Mouse (Mus musculus) lung, embryonic 15.5 days (tissue): ENCODE results near the gene Plvap. TPM values are rescaled to one million over a fixed set of nuclear protein-coding genes. Genes with fewer than 3 reads are reported as not detected.
"Not testable (repeated sequence)": the region's sequence is repeated elsewhere in the genome, so short reads cannot be mapped to it uniquely, and the experiment has no call there.

Experiments
- ATAC-seq: fragments of 200-750 bp; cut with Nextera tagmentation; 2 replicates; pipeline ENCODE4 v1.8.0; 2017; ENCODE audit warnings: moderate number of reproducible peaks, borderline replicate concordance; ENCODE audit not compliant: low FRiP score, low TSS enrichment; ENCODE audit errors: extremely low read depth
- H3K27ac ChIP-seq: fragments of 300-500 bp; sonication (generic); 2 replicates; pipeline ENCODE4 v1.5.1; 2015; ENCODE audit warnings: moderate library complexity, mild to moderate bottlenecking, inconsistent platforms
- H3K27me3 ChIP-seq: fragments of 300-500 bp; sonication (generic); 2 replicates; pipeline ENCODE4 v1.6.1; 2015; ENCODE audit warnings: inconsistent platforms
- H3K36me3 ChIP-seq: fragments of 300-500 bp; sonication (generic); 2 replicates; pipeline ENCODE4 v1.6.1; 2015; ENCODE audit warnings: inconsistent platforms
- H3K4me1 ChIP-seq: fragments of 300-500 bp; sonication (generic); 2 replicates; pipeline ENCODE4 v1.6.1; 2015; ENCODE audit warnings: inconsistent platforms
- H3K4me2 ChIP-seq: fragments of 300-500 bp; sonication (generic); 2 replicates; pipeline ENCODE4 v1.6.1; 2015; ENCODE audit warnings: inconsistent platforms, mild to moderate bottlenecking, moderate library complexity
- H3K4me3 ChIP-seq: fragments of 300-500 bp; sonication (generic); 2 replicates; pipeline ENCODE4 v1.5.1; 2015; ENCODE audit warnings: mild to moderate bottlenecking, inconsistent platforms
- H3K9ac ChIP-seq: fragments of 300-500 bp; sonication (generic); 2 replicates; pipeline ENCODE4 v1.6.1; 2015; ENCODE audit warnings: inconsistent platforms
- H3K9me3 ChIP-seq: fragments of 300-500 bp; sonication (generic); 2 replicates; pipeline ENCODE4 v1.6.1; 2016; ENCODE audit warnings: inconsistent platforms
- WGBS: fragments of 180-500 bp; shearing (Covaris S2); methylation state at CpG from one replicate; pipeline ENCODE4 v1.1.7; 2015; 5-methylcytosine and 5-hydroxymethylcytosine counted together
- polyA plus RNA-seq: library from polyadenylated mRNA; unstranded; fragments of >200 nt; fragmentation: Nextera tagmentation; extraction: Ambion mirVana; gene quantifications from 2 replicates; pipeline ENCODE4 v1.2.1, GENCODE M21; 2015

Gene Plvap
- polyA plus RNA-seq, 1 experiment from 2014 or later = 146 TPM

DNA sequence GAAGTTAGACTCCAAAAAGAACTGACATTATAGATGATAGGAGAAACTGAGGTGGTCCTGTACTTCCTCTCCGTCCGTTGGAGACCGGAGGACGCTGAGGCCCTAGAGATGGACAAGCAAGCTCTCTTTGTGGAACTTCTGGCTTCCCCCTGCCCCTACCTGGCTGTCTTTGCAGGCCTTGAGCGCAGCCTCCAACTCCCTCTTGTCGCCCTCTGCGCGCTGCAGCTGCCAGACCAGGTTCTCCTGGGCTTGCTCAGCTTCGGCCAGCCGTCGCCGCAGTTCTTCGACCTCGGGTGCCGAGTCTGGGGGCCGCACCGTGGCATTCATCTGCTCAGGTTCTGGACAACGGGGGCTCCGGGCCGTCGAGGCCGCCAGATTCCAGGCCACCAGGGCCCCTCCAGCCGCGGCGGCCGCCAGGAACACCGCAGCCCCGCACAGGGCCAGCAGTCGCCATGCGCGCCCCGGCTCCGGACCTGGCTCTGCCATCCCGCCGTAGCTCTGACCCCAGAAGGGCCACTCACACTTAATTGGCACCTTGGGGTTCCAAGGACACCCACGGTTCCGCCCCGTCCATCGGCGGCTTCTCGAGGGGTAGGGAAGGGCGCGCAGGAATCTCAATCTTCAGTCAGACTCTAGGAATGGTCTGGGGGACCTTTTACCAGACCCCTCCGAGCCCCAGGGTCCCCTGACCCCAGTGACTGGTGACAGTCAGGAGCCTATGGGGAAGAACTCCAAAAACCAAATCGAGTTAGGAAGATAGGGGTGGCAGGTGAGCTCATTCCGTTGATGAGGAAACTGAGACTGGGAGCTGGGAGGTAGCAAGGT lies 13.9 kb upstream of the Plvap start, which contains the start of gene Ccdc194:
Gene Ccdc194, minus strand, starts transcription at position 486 of the 825 bp plus-strand sequence.
- Histone ChIP-seq H3K27me3 (peaks cover 12% of the 10 kb centered on the region), H3K9me3 (no peaks in the 10 kb centered on the region), H3K4me1 (peaks cover 35% of the 10 kb centered on the region), H3K27ac (peak within 1 kb of the TSS; percentile 79), H3K9ac (0 out of 2 replicates have a peak within 1 kb of the TSS, but pooled peaks have one; percentile 7), H3K36me3 (no peaks in the 10 kb centered on the region), H3K4me3 (peak within 1 kb of the TSS; percentile 17; the same call in 1 of the 2 replicates), H3K4me2 (peak within 1 kb of the TSS; percentile 35)
- 16% methylated on average over 46 of the region's 46 CpGs for WGBS
- no peak for ATAC-seq

DNA sequence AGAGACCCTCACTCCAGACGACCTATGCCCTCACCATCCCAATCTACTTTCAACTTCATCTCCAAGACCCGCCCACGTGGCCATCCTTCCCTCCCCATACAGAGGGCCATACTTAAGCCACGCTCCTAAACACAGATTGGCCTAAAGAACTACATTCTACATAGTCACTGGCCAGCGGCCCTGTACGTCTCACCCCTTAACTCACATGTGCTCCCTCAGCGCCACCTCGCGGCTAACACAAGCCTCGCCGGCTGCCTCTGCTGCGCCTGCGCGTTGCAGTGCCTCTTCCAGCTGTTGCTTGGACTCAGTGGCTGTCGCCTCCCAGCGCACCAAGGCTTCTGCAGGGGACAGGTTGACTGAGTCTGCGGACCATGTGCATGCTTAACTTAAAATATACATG lies 10.1 kb upstream of the Plvap start:
- peak overlapping the region; percentile 33; the same call in 1 of the 2 replicates for H3K4me2 ChIP-seq

DNA sequence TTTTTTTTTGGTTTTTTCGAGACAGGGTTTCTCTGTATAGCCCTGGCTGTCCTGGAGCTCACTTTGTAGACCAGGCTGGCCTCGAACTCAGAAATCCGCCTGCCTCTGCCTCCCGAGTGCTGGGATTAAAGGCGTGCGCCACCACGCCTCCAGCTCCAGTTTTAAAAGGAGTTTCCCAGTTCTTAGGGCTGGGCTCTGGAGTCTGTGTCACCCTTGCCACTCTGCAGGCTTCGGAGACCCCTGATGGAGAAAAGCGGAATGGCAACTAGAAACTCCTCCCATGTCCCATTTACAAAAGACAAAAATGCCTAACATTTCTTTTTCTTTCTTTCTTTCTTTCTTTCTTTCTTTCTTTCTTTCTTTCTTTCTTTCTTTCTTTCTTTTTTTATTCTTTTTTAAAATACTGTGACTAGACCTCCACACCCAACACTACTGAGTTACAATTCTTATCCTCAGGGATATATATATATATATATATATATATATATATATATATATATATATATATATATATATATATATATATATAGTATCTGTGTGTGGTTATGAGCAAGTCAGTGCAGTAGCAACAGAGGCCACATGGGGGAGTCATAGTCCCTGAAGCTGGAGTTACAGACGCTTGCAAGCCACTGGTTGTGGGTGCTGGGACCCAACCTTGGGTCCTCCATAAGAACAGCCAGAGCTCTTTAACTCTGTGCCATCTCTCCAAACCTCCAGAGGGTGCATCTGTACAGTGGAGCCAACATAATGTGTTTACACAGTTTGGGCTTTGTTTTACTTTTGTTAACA lies 7.7 kb upstream of the Plvap start:
- ATAC-seq, H3K27me3 ChIP-seq, H3K27ac ChIP-seq, H3K36me3 ChIP-seq, H3K9me3 ChIP-seq, H3K4me3 ChIP-seq, H3K4me2 ChIP-seq, H3K9ac ChIP-seq: not testable (repeated sequence)
- 37% methylated on average over 9 of the region's 10 CpGs for WGBS
- peaks cover 24% of the 10 kb centered on the region for H3K4me1 ChIP-seq

More for the DNA sequence above, 10.1 kb upstream of the Plvap start:
- H3K9ac ChIP-seq = no peak overlapping the region
- peaks cover 12% of the 10 kb centered on the region for H3K27me3 ChIP-seq
- H3K4me3 ChIP-seq = no peak overlapping the region
- 3% methylated on average over 17 of the region's 17 CpGs for WGBS
- peak; percentile 83 for ATAC-seq
- no peaks in the 10 kb centered on the region for H3K9me3 ChIP-seq
- peaks cover 39% of the 10 kb centered on the region for H3K4me1 ChIP-seq
- H3K27ac ChIP-seq = no peak overlapping the region
- no peaks in the 10 kb centered on the region for H3K36me3 ChIP-seq

DNA sequence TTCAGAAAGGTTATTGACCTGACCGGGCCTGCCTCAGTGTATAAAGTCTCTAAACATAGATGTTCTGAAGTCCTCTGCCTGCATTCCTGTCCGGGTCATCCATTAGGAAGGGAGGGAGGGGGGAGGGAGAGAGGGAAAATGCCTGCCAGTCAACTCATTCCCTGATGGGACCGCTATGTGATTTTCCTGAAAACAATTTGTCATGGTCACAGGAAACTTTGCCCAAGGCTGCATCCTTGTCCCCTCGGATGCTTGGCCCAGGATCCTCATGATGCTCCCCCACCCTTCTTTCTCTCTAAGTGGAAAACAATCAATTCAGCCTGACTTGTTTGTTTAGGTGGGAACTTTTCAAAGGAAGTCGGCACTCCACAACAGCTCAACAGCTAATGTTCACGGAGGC lies 5.2 kb upstream of the Plvap start:
- Histone ChIP-seq H3K27ac (no peak overlapping the region), H3K9me3 (no peaks in the 10 kb centered on the region), H3K27me3 (0 out of 2 replicates have a peak, but pooled peaks cover under 1% of the 10 kb centered on the region), H3K9ac (no peak overlapping the region), H3K4me1 (peaks cover 30% of the 10 kb centered on the region), H3K4me2 (no peak overlapping the region), H3K36me3 (no peaks in the 10 kb centered on the region), H3K4me3 (no peak overlapping the region)
- WGBS = 3% methylated on average over 6 of the region's 6 CpGs
- ATAC-seq = no peak

DNA sequence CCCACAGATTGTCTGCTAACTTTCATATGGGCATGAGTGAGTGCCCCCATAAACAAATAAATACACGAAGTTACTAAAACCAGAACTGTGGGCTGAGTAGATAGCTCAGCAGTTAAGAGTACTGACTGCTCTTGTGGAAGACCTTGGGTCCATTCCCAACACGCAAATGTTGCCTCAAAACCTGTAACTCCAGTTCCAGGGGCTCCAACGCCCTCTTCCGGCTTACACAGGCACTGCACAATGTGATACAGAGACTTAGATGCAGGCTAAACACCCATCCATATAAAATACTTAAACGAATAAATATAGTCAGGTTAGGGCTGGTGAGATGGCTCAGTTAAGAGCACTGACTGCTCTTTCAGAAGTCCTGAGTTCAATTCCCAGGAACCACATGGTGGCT lies 3.5 kb upstream of the Plvap start:
- WGBS = 67% methylated on average over 5 of the region's 5 CpGs
- Histone ChIP-seq H3K4me3 (no peak overlapping the region), H3K4me1 (peaks cover 28% of the 10 kb centered on the region), H3K27ac (no peak overlapping the region), H3K9me3 (no peaks in the 10 kb centered on the region), H3K36me3 (no peaks in the 10 kb centered on the region), H3K4me2 (no peak overlapping the region), H3K9ac (no peak overlapping the region), H3K27me3 (peaks cover 11% of the 10 kb centered on the region; the same call in 1 of the 2 replicates)
- no peak for ATAC-seq

DNA sequence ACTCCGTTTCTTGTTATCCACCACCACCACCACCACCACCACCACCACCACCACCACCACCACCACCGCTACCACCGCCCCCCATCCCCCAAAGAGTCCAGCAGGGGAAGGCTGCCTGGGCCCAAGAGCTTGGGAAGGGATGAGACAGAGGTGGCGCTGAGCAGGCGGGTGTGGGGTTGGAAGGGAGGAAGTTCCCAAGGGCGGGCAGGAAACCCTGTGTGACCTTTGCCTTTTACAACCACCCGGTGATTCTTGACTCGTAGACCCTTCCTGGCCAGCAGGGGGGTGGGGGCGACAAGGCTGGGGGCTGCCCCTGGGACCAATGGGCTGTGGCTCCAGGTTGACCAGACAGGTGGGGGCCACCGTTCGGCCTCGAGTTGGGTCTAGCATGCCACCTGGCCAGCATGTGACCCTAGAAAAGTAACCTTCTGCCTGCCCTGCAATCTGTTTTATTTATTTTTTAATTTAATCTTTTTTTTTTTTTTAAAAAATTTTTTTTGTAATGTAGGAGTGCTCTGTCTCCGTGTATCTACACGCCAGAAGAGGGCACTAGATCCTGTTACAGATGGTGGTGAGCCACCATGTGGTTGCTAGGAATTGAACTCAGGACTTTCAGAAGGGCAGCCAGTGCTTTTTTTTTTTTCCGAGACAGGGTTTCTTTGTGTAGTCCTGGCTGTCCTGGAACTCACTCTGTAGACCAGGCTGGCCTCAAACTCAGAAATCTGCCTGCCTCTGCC lies 1.6 kb upstream of the Plvap start:
- Histone ChIP-seq H3K9ac (no peak overlapping the region), H3K27me3 (peaks cover 26% of the 10 kb centered on the region), H3K36me3 (no peaks in the 10 kb centered on the region), H3K9me3 (no peaks in the 10 kb centered on the region), H3K4me1 (peaks cover 28% of the 10 kb centered on the region), H3K27ac (peak overlapping the region; percentile 55), H3K4me2 (no peak overlapping the region), H3K4me3 (no peak overlapping the region)
- no peak for ATAC-seq
- WGBS = 63% methylated on average over 15 of the region's 15 CpGs

DNA sequence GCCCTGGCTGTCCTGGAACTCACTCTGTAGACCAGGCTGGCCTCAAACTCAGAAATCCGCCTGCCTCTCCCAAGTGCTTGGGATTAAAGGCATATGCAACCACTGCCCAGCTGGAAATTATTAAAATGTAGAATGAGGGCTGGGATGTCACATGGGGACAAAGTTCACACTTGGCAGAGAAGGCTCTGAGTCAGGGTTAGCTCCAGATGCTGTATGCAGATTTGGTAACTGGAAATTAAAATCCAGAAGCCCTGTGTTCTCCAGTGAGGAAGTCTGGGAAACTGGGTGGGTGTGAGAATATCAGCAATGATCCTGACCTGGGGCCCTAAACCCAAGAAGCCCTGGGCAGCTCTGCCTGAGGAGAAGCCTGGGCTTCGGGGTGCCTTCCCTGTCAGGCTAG lies 2.2 kb downstream of the Plvap start:
- H3K9me3 ChIP-seq = no peaks in the 10 kb centered on the region
- 67% methylated on average over 2 of the region's 2 CpGs for WGBS
- no peak overlapping the region for H3K9ac ChIP-seq
- H3K27me3 ChIP-seq = peaks cover 48% of the 10 kb centered on the region
- no peak for ATAC-seq
- peaks cover 30% of the 10 kb centered on the region for H3K4me1 ChIP-seq
- H3K4me3 ChIP-seq = peak overlapping the region; percentile 35; the same call in 1 of the 2 replicates
- H3K36me3 ChIP-seq = no peaks in the 10 kb centered on the region
- H3K4me2 ChIP-seq = peak overlapping the region; percentile 44
- H3K27ac ChIP-seq = no peak overlapping the region

DNA sequence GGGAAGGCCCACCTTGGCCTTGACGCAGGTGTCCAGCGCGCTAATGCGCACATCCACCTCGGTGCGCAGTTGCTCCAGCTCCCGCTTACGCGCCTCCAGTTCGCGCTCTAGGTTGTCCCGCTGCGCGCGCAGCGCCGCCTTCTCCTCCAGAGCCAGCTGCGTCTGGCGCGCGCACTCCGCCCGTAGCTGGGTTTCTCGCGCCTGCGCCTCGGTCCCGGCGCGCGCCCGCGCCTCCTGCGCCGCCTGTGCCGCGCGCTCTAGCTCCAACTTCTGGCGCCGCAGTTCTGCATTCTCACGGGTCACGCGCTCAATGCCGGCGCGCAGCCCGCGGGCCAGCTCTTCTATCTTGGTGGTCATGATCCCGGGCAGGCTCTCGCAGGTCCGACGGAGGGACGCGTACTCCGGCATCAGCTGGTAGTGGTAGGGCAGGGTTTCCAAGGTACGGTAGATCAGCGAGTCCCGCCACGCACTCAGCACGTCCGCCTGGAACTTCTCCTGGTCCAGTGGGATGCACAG lies 3.9 kb downstream of the Plvap start:
- Histone ChIP-seq H3K27ac (no peak overlapping the region), H3K36me3 (no peaks in the 10 kb centered on the region), H3K27me3 (peaks cover 48% of the 10 kb centered on the region), H3K4me1 (peaks cover 26% of the 10 kb centered on the region), H3K9me3 (no peaks in the 10 kb centered on the region), H3K9ac (no peak overlapping the region), H3K4me2 (peak overlapping the region; percentile 58), H3K4me3 (peak overlapping the region; percentile 39)
- peak; percentile 67 for ATAC-seq
- under 1% methylated on average over 61 of the region's 61 CpGs for WGBS

DNA sequence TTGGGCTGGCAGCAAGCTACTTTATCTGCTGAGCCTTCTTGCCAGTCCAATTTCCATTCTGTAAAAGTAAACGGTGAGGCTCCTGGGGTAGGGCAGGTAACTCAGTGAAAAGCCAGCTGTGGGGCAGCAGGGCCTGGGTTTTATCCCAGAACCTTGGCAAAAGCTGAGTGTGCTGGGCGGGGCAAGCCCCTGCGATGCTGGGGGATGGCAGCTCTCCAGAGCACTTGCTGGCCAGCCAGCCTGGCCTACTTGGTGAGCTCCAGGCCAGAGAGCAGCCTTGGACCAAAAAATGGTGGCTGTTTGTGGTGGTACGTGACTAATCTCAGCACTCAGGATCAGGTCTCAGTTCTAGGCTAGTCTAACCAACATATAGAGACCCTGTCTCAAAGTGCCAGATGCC lies 5.6 kb downstream of the Plvap start:
- Histone ChIP-seq H3K36me3 (no peaks in the 10 kb centered on the region), H3K4me2 (no peak overlapping the region), H3K9me3 (no peaks in the 10 kb centered on the region), H3K27ac (no peak overlapping the region), H3K4me1 (peaks cover 18% of the 10 kb centered on the region), H3K9ac (no peak overlapping the region), H3K27me3 (peaks cover 40% of the 10 kb centered on the region), H3K4me3 (no peak overlapping the region)
- 74% methylated on average over 4 of the region's 4 CpGs for WGBS
- ATAC-seq = no peak

DNA sequence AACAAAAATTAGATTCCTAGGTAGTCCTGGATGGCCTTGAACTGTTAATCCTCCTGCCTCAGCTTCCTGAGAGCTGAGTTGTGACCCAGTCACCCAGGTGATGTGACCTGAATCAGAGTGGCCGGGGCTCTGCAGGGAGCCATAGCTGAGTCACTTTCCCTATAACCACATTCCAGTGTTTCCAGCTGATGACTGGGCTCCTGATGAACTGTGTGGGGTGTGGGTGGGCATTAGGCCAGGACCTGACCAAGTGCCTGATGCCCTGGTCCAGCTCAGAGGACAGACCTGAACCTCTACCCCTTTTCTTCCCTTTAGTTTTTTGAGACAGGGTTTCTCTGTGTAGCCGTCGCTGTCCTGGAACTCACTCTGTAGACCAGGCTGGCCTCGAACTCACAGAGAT lies 6.2 kb downstream of the Plvap start:
- 86% methylated on average over 4 of the region's 4 CpGs for WGBS
- Histone ChIP-seq H3K9me3 (no peaks in the 10 kb centered on the region), H3K4me3 (no peak overlapping the region), H3K36me3 (no peaks in the 10 kb centered on the region), H3K27me3 (peaks cover 39% of the 10 kb centered on the region), H3K4me1 (peaks cover 18% of the 10 kb centered on the region), H3K27ac (no peak overlapping the region), H3K4me2 (no peak overlapping the region), H3K9ac (no peak overlapping the region)
- ATAC-seq = no peak

DNA sequence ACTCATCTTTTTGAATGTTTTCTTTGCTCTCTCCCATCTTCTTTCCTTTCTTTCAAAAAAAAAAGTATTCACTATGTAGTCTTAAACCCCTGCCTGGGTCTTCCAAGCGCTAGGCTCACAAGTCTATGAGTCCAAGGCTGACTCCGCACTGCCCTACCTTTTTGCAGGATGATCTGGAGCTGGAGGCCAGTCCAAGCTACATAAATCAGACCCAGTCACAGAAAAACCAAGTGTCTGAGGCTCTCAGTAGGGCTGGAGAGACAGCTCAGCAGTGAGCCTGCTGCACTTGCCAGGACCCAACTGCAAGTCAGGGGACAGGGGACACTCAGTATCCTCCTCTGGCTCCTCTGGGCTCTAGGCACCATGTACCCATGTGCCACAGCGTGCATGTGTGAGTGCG lies 7.2 kb downstream of the Plvap start:
- Histone ChIP-seq H3K4me3 (no peak overlapping the region), H3K9ac (no peak overlapping the region), H3K4me2 (no peak overlapping the region), H3K9me3 (no peaks in the 10 kb centered on the region), H3K27me3 (peaks cover 31% of the 10 kb centered on the region), H3K27ac (0 out of 2 replicates have a peak overlapping the region, but pooled peaks have one; percentile 2), H3K4me1 (peaks cover 23% of the 10 kb centered on the region), H3K36me3 (no peaks in the 10 kb centered on the region)
- 88% methylated on average over 4 of the region's 4 CpGs for WGBS
- no peak for ATAC-seq
